Mouse (Mus musculus): ENCODE results near the gene Vps51.

DNA sequence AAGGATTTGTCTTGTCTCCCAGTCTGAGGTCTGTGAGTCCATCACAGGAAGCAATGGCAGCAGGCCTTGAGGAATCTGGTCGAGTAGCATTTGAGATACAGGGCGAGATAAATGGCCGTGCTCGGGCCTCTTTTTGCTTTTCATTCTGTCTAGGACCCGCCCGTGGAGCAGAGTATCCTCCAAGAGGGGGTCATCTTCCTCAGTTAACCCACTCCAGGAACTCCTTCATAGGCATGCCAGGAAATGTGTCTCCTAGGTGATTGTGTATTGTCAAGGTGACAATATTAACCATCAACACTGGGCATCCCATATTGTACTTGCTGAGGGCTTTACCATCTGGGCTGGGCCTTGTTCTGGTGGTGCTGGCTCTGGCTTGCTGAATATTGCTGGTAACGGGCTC, 17.1 kb upstream of the Vps51 start, which contains the start of gene AC131692.1:
- TF ChIP-seq CTCF (IDR thresholded peaks at IDR 0.05; ENCODE audit: low read depth, low read length) (no peak), POLR2AphosphoS5 (IDR thresholded peaks at IDR 0.05; ENCODE audit: insufficient replicate concordance, low read depth, low read length) (no peak), GATA2 (IDR thresholded peaks at IDR 0.05; ENCODE audit: borderline replicate concordance, low read depth, low read length) (no peak), GATA1 (IDR thresholded peaks at IDR 0.05; ENCODE audit: borderline replicate concordance, low read length) (no peak)

Data from G1E (cell line).